Mouse (Mus musculus): Measurements from ENCODE around the gene Ppm1e.

GRCm38 (mm10) chr11:87272725-87273124 lies 86.1 kb downstream of the Ppm1e start:
- no peak for TF ChIP-seq CTCF (IDR thresholded peaks at IDR 0.05; ENCODE audit: borderline replicate concordance, control insufficient read depth, extremely low read depth, insufficient read depth, low read length, poor library complexity)
- TF ChIP-seq POLR2A (IDR thresholded peaks at IDR 0.05; ENCODE audit: control insufficient read depth, extremely low read depth, insufficient read depth, low read length, poor library complexity), result no peak

Data from thymus, adult 2 months (tissue).